Mouse (Mus musculus): ENCODE data around the gene Snx27.

DNA sequence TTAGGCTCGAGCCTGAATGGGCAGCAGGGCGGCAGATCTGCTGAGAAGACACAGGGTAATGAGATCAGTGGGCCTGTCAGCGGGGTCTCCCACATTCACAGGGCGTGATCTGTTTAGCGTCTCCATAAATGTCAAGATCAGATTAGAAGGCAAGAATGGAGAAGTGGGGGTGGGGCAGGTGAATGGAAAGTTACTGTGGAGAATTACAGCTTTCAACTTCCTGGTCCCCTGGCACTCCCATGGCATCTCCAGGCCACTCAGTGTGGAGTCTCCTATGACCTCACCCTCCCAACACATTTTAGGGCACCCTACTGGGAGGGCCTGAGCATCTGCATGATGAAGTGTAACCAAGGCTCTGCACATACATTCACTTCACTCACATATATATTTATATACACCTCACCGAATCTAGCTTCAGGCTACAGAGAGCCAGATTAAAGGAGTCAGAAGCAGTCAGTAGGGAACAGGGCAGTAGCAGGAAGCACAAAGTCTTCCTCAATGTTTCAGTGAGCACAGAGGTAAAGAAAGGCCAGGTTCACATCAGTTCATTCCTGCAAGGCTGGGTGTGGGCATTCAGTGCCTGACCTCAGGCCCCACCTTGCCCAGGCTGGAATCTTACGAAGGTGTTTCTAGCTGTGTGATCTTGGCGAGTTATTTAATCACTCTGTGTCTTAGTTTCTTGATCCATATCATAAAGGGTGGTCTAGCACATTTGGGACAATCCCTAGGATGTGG lies 106.0 kb downstream of the Snx27 start:
- no peak for TF ChIP-seq CTCF (IDR thresholded peaks at IDR 0.05; ENCODE audit: extremely low read depth, insufficient read depth, low read length)
- no peak for TF ChIP-seq POLR2A (IDR thresholded peaks at IDR 0.05; ENCODE audit: extremely low read depth, insufficient read depth, low read length)

Measured in cortical plate, adult 2 months (tissue).